Mouse (Mus musculus): ENCODE measurements around the gene Slc31a1.

- TF ChIP-seq CTCF (IDR thresholded peaks at IDR 0.05; ENCODE audit: low read depth) (no peak), EP300 (IDR thresholded peaks at IDR 0.05; ENCODE audit: low read depth) (no peak)
These were observed 80.5 kb downstream of the Slc31a1 start for GRCm38 (mm10) chr4:62440986-62441385.
